Mouse (Mus musculus) spleen, embryonic (tissue): Measurements from ENCODE around the gene Rnf38.

Experiments used
- CTCF ChIA-PET: fragments of 350-600 bp; sonication (Branson Sonifier 250); formaldehyde crosslinking; loops from one replicate; lab custom pipeline; 2022; lab: Charles Lee

Rnf38 gene

GRCm38 (mm10) chr4:44233713-44234003 lies at the start of gene Rnf38:
Gene Rnf38 (minus strand): TSS chr4:44233789.
- CTCF ChIA-PET: interaction anchor here (1.1 kb wide), 1 partner anchor 21 kb away, joined by 3 read pairs; no protein-coding TSS in a partner anchor

- CTCF ChIA-PET: no interaction called here
Measured at GRCm38 (mm10) chr4:44281597-44282265, 48.1 kb upstream of the Rnf38 start.

GRCm38 (mm10) chr4:44271134-44271533 lies 37.5 kb upstream of the Rnf38 start:
- CTCF ChIA-PET: no interaction called here

- CTCF ChIA-PET: no interaction called here
Measured at GRCm38 (mm10) chr4:44269376-44269817, 35.8 kb upstream of the Rnf38 start.

GRCm38 (mm10) chr4:44267437-44267836 lies 33.8 kb upstream of the Rnf38 start:
- CTCF ChIA-PET: no interaction called here

- CTCF ChIA-PET: no interaction called here
Measured at GRCm38 (mm10) chr4:44265500-44265899, 31.9 kb upstream of the Rnf38 start.

GRCm38 (mm10) chr4:44260244-44260643 lies 26.7 kb upstream of the Rnf38 start:
- CTCF ChIA-PET: no interaction called here

- CTCF ChIA-PET: interaction anchor here (0.5 to 0.7 kb wide), 2 partner anchors 9 to 26 kb away, joined by 6 to 7 read pairs; no protein-coding TSS in a partner anchor
Measured at GRCm38 (mm10) chr4:44259126-44259525, 25.5 kb upstream of the Rnf38 start.

- CTCF ChIA-PET: no interaction called here
Measured at GRCm38 (mm10) chr4:44254579-44254978, 21.0 kb upstream of the Rnf38 start.

- CTCF ChIA-PET: no interaction called here
Measured at GRCm38 (mm10) chr4:44253191-44253590, 19.6 kb upstream of the Rnf38 start.

- CTCF ChIA-PET: no interaction called here
Measured at GRCm38 (mm10) chr4:44251966-44252916, 18.7 kb upstream of the Rnf38 start.

GRCm38 (mm10) chr4:44251521-44251920 lies 17.9 kb upstream of the Rnf38 start:
- CTCF ChIA-PET: no interaction called here

GRCm38 (mm10) chr4:44249705-44250104 lies 16.1 kb upstream of the Rnf38 start:
- CTCF ChIA-PET: interaction anchor here (0.6 kb wide), 1 partner anchor 9 kb away, joined by 6 read pairs; no protein-coding TSS in a partner anchor

GRCm38 (mm10) chr4:44247051-44247939 lies 13.7 kb upstream of the Rnf38 start:
- CTCF ChIA-PET: no interaction called here

- CTCF ChIA-PET: interaction anchor here (0.9 kb wide), 1 partner anchor 12 kb away, joined by 3 read pairs; no protein-coding TSS in a partner anchor
Measured at GRCm38 (mm10) chr4:44246285-44246684, 12.7 kb upstream of the Rnf38 start.

GRCm38 (mm10) chr4:44241638-44242037 lies 8.0 kb upstream of the Rnf38 start:
- CTCF ChIA-PET: no interaction called here

GRCm38 (mm10) chr4:44235946-44236345 lies 2.4 kb upstream of the Rnf38 start:
- CTCF ChIA-PET: no interaction called here

- CTCF ChIA-PET: interaction anchor here (0.7 to 1.1 kb wide), 2 partner anchors 12 to 1563 kb away, joined by 3 read pairs; no protein-coding TSS in a partner anchor
Measured at GRCm38 (mm10) chr4:44234004-44234866, 646 bp upstream of the Rnf38 start.

GRCm38 (mm10) chr4:44232771-44233712 lies 547 bp downstream of the Rnf38 start:
- CTCF ChIA-PET: interaction anchor here (1.1 kb wide), 1 partner anchor 20 kb away, joined by 3 read pairs; no protein-coding TSS in a partner anchor
